Mouse (Mus musculus): ENCODE results near the gene Tgfb3. TPM values are rescaled to one million over a fixed set of nuclear protein-coding genes. Genes with fewer than 3 reads are reported as not detected.

The Tgfb3 gene
- total and polyA plus RNA-seq, 2 experiments from 2014 or later = 12.1 to 14.2 TPM

- Histone ChIP-seq H3K4me2 (ENCODE audit: low read depth, low read length) (no peak overlapping the region), H3K9me3 (replicated peaks; ENCODE audit: control insufficient read depth, low read length) (no peaks in the 10 kb centered on the region), H3K9ac (replicated peaks; ENCODE audit: low read depth, low read length) (no peak overlapping the region), H3K4me3 (ENCODE audit: low read depth, low read length) (no peak overlapping the region), H3K27me3 (ENCODE audit: control insufficient read depth, insufficient read depth, low read length) (no peaks in the 10 kb centered on the region), H3K4me1 (ENCODE audit: control insufficient read depth, insufficient read depth) (peaks cover 13% of the 10 kb centered on the region), H3K36me3 (replicated peaks; ENCODE audit: control insufficient read depth, insufficient read depth, low read length) (0 out of 2 replicates have a peak, but pooled peaks cover 8% of the 10 kb centered on the region), H3K27ac (ENCODE audit: low read depth) (no peak overlapping the region)
- no peak for DNase-seq (ENCODE audit: low spot score)
- no peak for ATAC-seq (ENCODE audit: insufficient read depth, low read depth)
- 77% methylated on average over 4 of the region's 4 CpGs for WGBS
- TF ChIP-seq EP300 (IDR thresholded peaks at IDR 0.05; ENCODE audit: low read depth) = no peak
- TF ChIP-seq CTCF (IDR thresholded peaks at IDR 0.05; ENCODE audit: low read depth) = no peak
Measured at GRCm38 (mm10) chr12:86109531-86109930, 30.7 kb upstream of the Tgfb3 start.

DNA sequence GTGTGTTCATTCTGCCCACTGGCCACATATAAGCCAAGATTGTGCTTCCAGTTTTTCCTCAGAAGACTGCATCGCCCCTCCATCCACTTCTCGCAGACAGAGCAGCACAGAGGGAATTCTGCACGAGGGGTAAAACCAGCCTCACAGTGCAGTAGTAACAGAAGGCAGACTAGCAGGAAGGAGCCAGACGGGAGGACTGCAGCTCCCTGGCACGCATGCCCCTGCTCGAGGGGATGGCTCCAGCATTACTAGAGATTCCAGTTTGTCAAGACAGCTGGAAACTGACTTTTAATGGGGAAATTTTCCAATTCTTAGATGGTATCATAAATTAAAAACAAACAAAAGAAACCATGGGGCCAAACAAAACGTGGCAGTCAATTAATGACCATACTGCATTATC is 28.8 kb upstream of the Tgfb3 start:
- TF ChIP-seq CTCF (IDR thresholded peaks at IDR 0.05; ENCODE audit: low read depth) (no peak), EP300 (IDR thresholded peaks at IDR 0.05; ENCODE audit: low read depth) (no peak)
- Histone ChIP-seq H3K9ac (replicated peaks; ENCODE audit: low read depth, low read length) (no peak overlapping the region), H3K4me2 (ENCODE audit: low read depth, low read length) (no peak overlapping the region), H3K4me3 (ENCODE audit: low read depth, low read length) (no peak overlapping the region), H3K36me3 (replicated peaks; ENCODE audit: control insufficient read depth, insufficient read depth, low read length) (0 out of 2 replicates have a peak, but pooled peaks cover 4% of the 10 kb centered on the region), H3K27ac (ENCODE audit: low read depth) (no peak overlapping the region), H3K27me3 (ENCODE audit: control insufficient read depth, insufficient read depth, low read length) (no peaks in the 10 kb centered on the region), H3K4me1 (ENCODE audit: control insufficient read depth, insufficient read depth) (peaks cover 28% of the 10 kb centered on the region), H3K9me3 (replicated peaks; ENCODE audit: control insufficient read depth, low read length) (no peaks in the 10 kb centered on the region)
- ATAC-seq (ENCODE audit: insufficient read depth, low read depth) (no peak), DNase-seq (ENCODE audit: low spot score) (no peak)
- WGBS = 77% methylated on average over 7 of the region's 7 CpGs

- Histone ChIP-seq H3K4me2 (ENCODE audit: low read depth, low read length) (no peak overlapping the region), H3K9me3 (replicated peaks; ENCODE audit: control insufficient read depth, low read length) (no peaks in the 10 kb centered on the region), H3K27me3 (ENCODE audit: control insufficient read depth, insufficient read depth, low read length) (no peaks in the 10 kb centered on the region), H3K4me3 (ENCODE audit: low read depth, low read length) (no peak overlapping the region), H3K9ac (replicated peaks; ENCODE audit: low read depth, low read length) (no peak overlapping the region), H3K27ac (ENCODE audit: low read depth) (no peak overlapping the region), H3K36me3 (replicated peaks; ENCODE audit: control insufficient read depth, insufficient read depth, low read length) (0 out of 2 replicates have a peak, but pooled peaks cover 4% of the 10 kb centered on the region), H3K4me1 (ENCODE audit: control insufficient read depth, insufficient read depth) (peaks cover 42% of the 10 kb centered on the region)
- TF ChIP-seq EP300 (IDR thresholded peaks at IDR 0.05; ENCODE audit: low read depth) (no peak), CTCF (IDR thresholded peaks at IDR 0.05; ENCODE audit: low read depth) (no peak)
- ATAC-seq (ENCODE audit: insufficient read depth, low read depth) (no peak), DNase-seq (ENCODE audit: low spot score) (no peak)
- 92% methylated on average over 9 of the region's 9 CpGs for WGBS
Measured at GRCm38 (mm10) chr12:86106086-86106485, 27.2 kb upstream of the Tgfb3 start.

DNA sequence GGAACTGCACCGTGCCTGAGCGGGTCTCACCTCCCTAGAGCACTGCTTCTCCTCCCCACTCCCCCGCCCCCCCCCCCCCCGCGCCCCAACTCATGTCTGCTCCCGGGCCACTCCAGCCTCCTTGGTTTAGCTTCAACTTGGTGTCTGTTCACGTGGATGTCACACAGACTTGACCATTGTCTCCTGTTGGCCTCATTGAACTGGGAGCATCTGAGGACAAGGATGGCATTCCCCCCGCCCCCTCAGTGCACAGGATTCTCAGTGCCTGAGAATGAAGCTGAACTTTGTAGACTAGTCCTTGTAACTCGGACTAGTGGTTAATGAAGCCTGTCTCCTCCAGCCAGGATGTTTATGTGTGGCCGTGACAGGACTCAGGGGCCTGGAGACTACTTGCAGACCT is 26.7 kb upstream of the Tgfb3 start:
- WGBS = 73% methylated on average over 10 of the region's 10 CpGs
- TF ChIP-seq EP300 (IDR thresholded peaks at IDR 0.05; ENCODE audit: low read depth) (no peak), CTCF (IDR thresholded peaks at IDR 0.05; ENCODE audit: low read depth) (no peak)

DNA sequence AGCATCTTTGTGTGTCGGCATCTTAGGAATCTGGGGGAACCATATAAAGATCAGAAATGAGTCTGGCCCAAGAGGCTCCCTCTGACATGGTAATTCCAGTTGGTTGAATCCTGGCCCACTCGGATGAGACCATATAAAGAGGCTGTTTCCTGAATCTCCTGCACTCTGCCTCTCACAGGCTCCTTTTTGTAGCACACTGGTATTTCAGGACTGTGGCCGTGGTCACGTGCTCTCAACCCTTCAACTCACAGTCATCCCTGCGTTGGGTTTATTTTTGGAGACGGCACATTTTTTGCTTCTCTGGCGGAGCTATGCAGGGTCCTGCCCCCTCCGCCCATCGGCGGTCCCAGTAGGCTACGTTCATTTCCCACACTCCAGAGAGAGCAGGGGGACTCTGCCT is 25.5 kb upstream of the Tgfb3 start:
- Histone ChIP-seq H3K27ac (ENCODE audit: low read depth) (peak overlapping the region; percentile 98), H3K4me2 (ENCODE audit: low read depth, low read length) (peak overlapping the region; percentile 21; the same call in 1 of the 2 replicates), H3K27me3 (ENCODE audit: control insufficient read depth, insufficient read depth, low read length) (no peaks in the 10 kb centered on the region), H3K36me3 (replicated peaks; ENCODE audit: control insufficient read depth, insufficient read depth, low read length) (0 out of 2 replicates have a peak, but pooled peaks cover 4% of the 10 kb centered on the region), H3K4me3 (ENCODE audit: low read depth, low read length) (no peak overlapping the region), H3K9me3 (replicated peaks; ENCODE audit: control insufficient read depth, low read length) (no peaks in the 10 kb centered on the region), H3K9ac (replicated peaks; ENCODE audit: low read depth, low read length) (peak overlapping the region; percentile 21; the same call in 1 of the 2 replicates), H3K4me1 (ENCODE audit: control insufficient read depth, insufficient read depth) (peaks cover 50% of the 10 kb centered on the region)
- ATAC-seq (ENCODE audit: insufficient read depth, low read depth) = peak; percentile 93
- TF ChIP-seq CTCF (IDR thresholded peaks at IDR 0.05; ENCODE audit: low read depth) (0 out of 2 replicates have a peak, but pooled peaks have one; percentile 3), EP300 (IDR thresholded peaks at IDR 0.05; ENCODE audit: low read depth) (no peak)
- peak; percentile 93 for DNase-seq (ENCODE audit: low spot score)
- 27% methylated on average over 11 of the region's 11 CpGs for WGBS

More for the DNA sequence above, 26.7 kb upstream of the Tgfb3 start:
- H3K9me3 ChIP-seq (replicated peaks; ENCODE audit: control insufficient read depth, low read length) = no peaks in the 10 kb centered on the region
- no peak overlapping the region for H3K9ac ChIP-seq (replicated peaks; ENCODE audit: low read depth, low read length)
- ATAC-seq (ENCODE audit: insufficient read depth, low read depth) (no peak), DNase-seq (ENCODE audit: low spot score) (no peak)
- 0 out of 2 replicates have a peak, but pooled peaks cover 4% of the 10 kb centered on the region for H3K36me3 ChIP-seq (replicated peaks; ENCODE audit: control insufficient read depth, insufficient read depth, low read length)
- peaks cover 47% of the 10 kb centered on the region for H3K4me1 ChIP-seq (ENCODE audit: control insufficient read depth, insufficient read depth)
- H3K4me2 ChIP-seq (ENCODE audit: low read depth, low read length) = no peak overlapping the region
- peak overlapping the region; percentile 98; the same call in 1 of the 2 replicates for H3K27ac ChIP-seq (ENCODE audit: low read depth)
- H3K27me3 ChIP-seq (ENCODE audit: control insufficient read depth, insufficient read depth, low read length) = no peaks in the 10 kb centered on the region
- no peak overlapping the region for H3K4me3 ChIP-seq (ENCODE audit: low read depth, low read length)

DNA sequence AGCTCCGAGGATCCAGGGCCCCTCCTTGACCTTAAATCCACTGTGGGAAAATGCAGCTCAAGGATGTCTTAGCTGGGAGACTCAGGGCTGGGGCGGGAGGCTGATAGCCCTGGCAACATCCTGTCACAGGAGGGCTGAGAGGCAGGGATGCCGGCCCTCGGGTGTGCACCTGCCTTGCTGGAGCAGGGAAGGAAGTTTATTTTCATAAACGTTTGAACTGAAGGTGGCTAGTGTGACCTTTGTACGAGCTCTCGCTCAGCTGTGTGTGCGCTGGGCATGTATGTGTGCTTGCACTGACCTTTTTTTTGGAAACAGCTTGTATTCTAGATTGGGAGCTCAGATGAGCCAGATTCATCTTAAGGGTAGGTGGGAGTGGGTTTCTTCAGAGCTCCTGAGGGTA is 25.0 kb upstream of the Tgfb3 start:
- TF ChIP-seq EP300 (IDR thresholded peaks at IDR 0.05; ENCODE audit: low read depth) = no peak
- TF ChIP-seq CTCF (IDR thresholded peaks at IDR 0.05; ENCODE audit: low read depth) = no peak
- peak overlapping the region; percentile 21; the same call in 1 of the 2 replicates for H3K4me2 ChIP-seq (ENCODE audit: low read depth, low read length)
- peaks cover 50% of the 10 kb centered on the region for H3K4me1 ChIP-seq (ENCODE audit: control insufficient read depth, insufficient read depth)
- ATAC-seq (ENCODE audit: insufficient read depth, low read depth) (peak; percentile 13), DNase-seq (ENCODE audit: low spot score) (no peak)
- no peaks in the 10 kb centered on the region for H3K9me3 ChIP-seq (replicated peaks; ENCODE audit: control insufficient read depth, low read length)
- H3K27ac ChIP-seq (ENCODE audit: low read depth) = peak overlapping the region; percentile 98
- 0 out of 2 replicates have a peak, but pooled peaks cover 4% of the 10 kb centered on the region for H3K36me3 ChIP-seq (replicated peaks; ENCODE audit: control insufficient read depth, insufficient read depth, low read length)
- no peaks in the 10 kb centered on the region for H3K27me3 ChIP-seq (ENCODE audit: control insufficient read depth, insufficient read depth, low read length)
- peak overlapping the region; percentile 21; the same call in 1 of the 2 replicates for H3K9ac ChIP-seq (replicated peaks; ENCODE audit: low read depth, low read length)
- WGBS = 19% methylated on average over 8 of the region's 8 CpGs
- no peak overlapping the region for H3K4me3 ChIP-seq (ENCODE audit: low read depth, low read length)

Data from heart, postnatal 0 days (tissue).